Mouse (Mus musculus) right cerebral cortex, postnatal 36 days (tissue): ENCODE data around the gene Slc16a3.

Experiments used
- DNase-seq, 2 experiments: peaks; one replicate each; pipeline ENCODE4 v3.0.0; 2022; ENCODE audit warnings: low spot score in 2 of 2, mixed read lengths in 1 of 2

Slc16a3 gene

GRCm38 (mm10) chr11:120948861-120949851 lies 876 bp downstream of the Slc16a3 start:
- no peak for DNase-seq

GRCm38 (mm10) chr11:120949863-120950262 lies 1.6 kb downstream of the Slc16a3 start:
- DNase-seq, result no peak

- DNase-seq, result peak; percentile 68 to 73
Measured at GRCm38 (mm10) chr11:120950281-120951202, 2.3 kb downstream of the Slc16a3 start.

GRCm38 (mm10) chr11:120951237-120951636 lies 3.0 kb downstream of the Slc16a3 start:
- DNase-seq, result no peak

- DNase-seq, result no peak
Measured at GRCm38 (mm10) chr11:120951731-120952730, 3.8 kb downstream of the Slc16a3 start.

- DNase-seq, result no peak
Measured at GRCm38 (mm10) chr11:120954936-120955335, 6.7 kb downstream of the Slc16a3 start.

GRCm38 (mm10) chr11:120955701-120956100 lies 7.4 kb downstream of the Slc16a3 start:
- no peak for DNase-seq

GRCm38 (mm10) chr11:120957052-120957451 lies 8.8 kb downstream of the Slc16a3 start:
- DNase-seq, result no peak

- DNase-seq, result no peak
Measured at GRCm38 (mm10) chr11:120957731-120958257, 9.5 kb downstream of the Slc16a3 start.

- no peak for DNase-seq
Measured at GRCm38 (mm10) chr11:120959066-120959465, 10.8 kb downstream of the Slc16a3 start.

- no peak for DNase-seq
Measured at GRCm38 (mm10) chr11:120959564-120959963, 11.3 kb downstream of the Slc16a3 start.

- no peak for DNase-seq
Measured at GRCm38 (mm10) chr11:120960248-120960647, 12.0 kb downstream of the Slc16a3 start.

- DNase-seq, result no peak
Measured at GRCm38 (mm10) chr11:120961594-120961993, 13.3 kb downstream of the Slc16a3 start.

GRCm38 (mm10) chr11:120962050-120962771 lies 13.9 kb downstream of the Slc16a3 start:
- no peak for DNase-seq

GRCm38 (mm10) chr11:120962909-120963308 lies 14.6 kb downstream of the Slc16a3 start:
- no peak for DNase-seq

- DNase-seq, result no peak
Measured at GRCm38 (mm10) chr11:120964195-120965157, 16.2 kb downstream of the Slc16a3 start.

- DNase-seq, result no peak
Measured at GRCm38 (mm10) chr11:120965587-120965986, 17.3 kb downstream of the Slc16a3 start.

GRCm38 (mm10) chr11:120969742-120970141 lies 21.5 kb downstream of the Slc16a3 start:
- DNase-seq, result no peak

- DNase-seq, result no peak
Measured at GRCm38 (mm10) chr11:120971237-120971636, 23.0 kb downstream of the Slc16a3 start.
